Mouse (Mus musculus): ENCODE measurements around the gene Gm28038. TPM values are rescaled to one million over a fixed set of nuclear protein-coding genes. Genes with fewer than 3 reads are reported as not detected.

Gene Gm28038
- polyA plus RNA-seq, 1 experiment from 2014 or later, result not detected

DNA sequence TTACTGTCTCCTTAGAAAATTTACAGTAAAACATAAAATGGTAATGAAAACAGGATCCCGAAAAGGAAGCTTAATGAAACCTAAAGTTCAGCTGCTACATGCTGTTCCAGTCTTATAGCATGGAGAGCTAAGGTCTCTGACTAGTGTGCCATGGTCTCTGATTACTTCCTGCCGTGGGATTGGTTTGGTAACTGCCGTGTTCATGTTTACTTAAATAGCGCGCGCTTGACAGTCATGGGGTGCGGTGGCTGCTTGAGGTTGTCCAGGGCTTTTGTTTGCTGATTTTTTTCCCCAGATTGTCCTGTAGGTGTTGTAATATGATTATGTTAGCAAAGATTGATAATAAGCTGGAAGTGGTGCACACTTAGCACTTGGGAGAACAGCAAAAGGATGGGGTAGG, 25.2 kb downstream of the Gm28038 start:
- no peak overlapping the region for H3K9ac ChIP-seq
- H3K4me1 ChIP-seq, result no peaks in the 10 kb centered on the region
- no peak overlapping the region for H3K4me2 ChIP-seq
- H3K36me3 ChIP-seq, result peaks cover 55% of the 10 kb centered on the region
- WGBS, result 84% methylated on average over 7 of the region's 7 CpGs
- H3K4me3 ChIP-seq (replicated peaks), result no peak overlapping the region
- ATAC-seq (ENCODE audit: insufficient read depth, low FRiP score, low read depth), result peak; percentile 75
- H3K27ac ChIP-seq, result no peak overlapping the region
- no peaks in the 10 kb centered on the region for H3K9me3 ChIP-seq
- no peaks in the 10 kb centered on the region for H3K27me3 ChIP-seq (replicated peaks)

DNA sequence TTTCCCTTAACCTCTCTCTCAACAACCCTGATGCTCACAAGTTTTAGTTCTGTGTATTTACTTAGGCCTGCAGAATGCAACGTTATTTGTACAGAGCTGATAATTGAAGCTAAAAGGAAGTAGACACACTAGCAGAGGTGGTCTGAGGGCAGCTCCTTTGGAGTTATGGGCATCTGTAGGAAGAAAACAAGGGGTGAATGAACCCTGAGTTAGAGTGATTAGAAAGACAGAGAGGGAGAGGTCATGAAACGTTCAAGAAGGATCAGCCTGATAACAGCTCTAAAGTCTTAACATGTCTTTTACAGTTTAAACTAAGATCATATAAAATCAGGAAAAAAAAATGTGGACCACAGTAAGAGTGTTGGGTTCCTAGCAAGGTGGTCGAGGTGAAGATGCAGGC, 28.5 kb downstream of the Gm28038 start:
- no peak overlapping the region for H3K4me2 ChIP-seq
- peaks cover 67% of the 10 kb centered on the region for H3K36me3 ChIP-seq
- H3K27ac ChIP-seq, result no peak overlapping the region
- no peak for ATAC-seq (ENCODE audit: insufficient read depth, low FRiP score, low read depth)
- 72% methylated on average over 3 of the region's 3 CpGs for WGBS
- no peak overlapping the region for H3K9ac ChIP-seq
- no peaks in the 10 kb centered on the region for H3K9me3 ChIP-seq
- no peaks in the 10 kb centered on the region for H3K27me3 ChIP-seq (replicated peaks)
- no peak overlapping the region for H3K4me3 ChIP-seq (replicated peaks)
- no peaks in the 10 kb centered on the region for H3K4me1 ChIP-seq

DNA sequence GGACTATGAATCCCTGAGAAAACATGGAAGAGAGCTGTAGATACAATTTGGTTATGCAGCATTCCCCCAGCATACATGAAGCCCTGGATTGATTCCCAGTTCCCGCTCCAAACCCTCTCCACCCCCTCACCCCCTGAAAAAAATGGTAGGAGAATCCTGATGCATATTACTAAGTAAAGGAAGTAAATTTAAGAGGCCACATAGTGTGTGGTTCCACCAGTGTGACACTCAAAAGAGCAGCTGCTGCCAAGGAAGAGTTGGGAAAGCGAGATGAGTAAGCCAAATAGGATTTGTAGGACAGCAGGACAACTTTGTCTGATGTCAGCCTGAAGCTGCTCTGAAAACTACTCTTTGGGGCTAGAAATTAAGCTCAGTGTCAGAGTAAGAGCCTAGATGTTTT, 30.6 kb downstream of the Gm28038 start:
- ATAC-seq (ENCODE audit: insufficient read depth, low FRiP score, low read depth), result no peak
- Histone ChIP-seq H3K36me3 (peaks cover 67% of the 10 kb centered on the region), H3K9ac (no peak overlapping the region), H3K4me2 (no peak overlapping the region), H3K9me3 (no peaks in the 10 kb centered on the region), H3K4me1 (no peaks in the 10 kb centered on the region), H3K4me3 (replicated peaks) (no peak overlapping the region), H3K27me3 (replicated peaks) (no peaks in the 10 kb centered on the region), H3K27ac (no peak overlapping the region)
- whole genome bisulfite sequencing, result 94% methylated on average over 2 of the region's 2 CpGs

DNA sequence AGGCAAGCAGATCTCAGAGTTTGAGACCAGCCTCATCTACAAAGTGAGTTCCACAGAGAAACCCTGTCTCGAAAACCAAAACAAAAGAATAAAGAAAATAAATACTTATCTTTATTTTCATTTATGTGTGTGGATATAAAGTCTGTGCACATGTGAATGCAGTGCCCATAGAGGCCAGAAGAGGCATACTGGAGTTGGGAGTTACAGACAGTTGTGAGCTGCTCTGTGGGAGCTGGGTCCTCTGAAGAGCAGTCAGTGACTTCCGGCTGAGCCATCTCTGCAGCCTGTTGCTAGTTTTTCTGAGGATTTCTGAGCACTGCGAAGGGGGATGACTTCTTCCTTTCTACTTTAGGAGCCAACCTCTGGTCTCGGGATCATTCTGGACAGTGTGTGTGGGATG, 35.3 kb downstream of the Gm28038 start:
- H3K27ac ChIP-seq, result no peak overlapping the region
- 95% methylated on average over 4 of the region's 4 CpGs for WGBS
- H3K4me3 ChIP-seq (replicated peaks), result no peak overlapping the region
- ATAC-seq (ENCODE audit: insufficient read depth, low FRiP score, low read depth), result no peak
- no peaks in the 10 kb centered on the region for H3K9me3 ChIP-seq
- H3K4me2 ChIP-seq, result no peak overlapping the region
- H3K9ac ChIP-seq, result no peak overlapping the region
- no peaks in the 10 kb centered on the region for H3K4me1 ChIP-seq
- H3K36me3 ChIP-seq, result peaks cover 53% of the 10 kb centered on the region
- no peaks in the 10 kb centered on the region for H3K27me3 ChIP-seq (replicated peaks)

DNA sequence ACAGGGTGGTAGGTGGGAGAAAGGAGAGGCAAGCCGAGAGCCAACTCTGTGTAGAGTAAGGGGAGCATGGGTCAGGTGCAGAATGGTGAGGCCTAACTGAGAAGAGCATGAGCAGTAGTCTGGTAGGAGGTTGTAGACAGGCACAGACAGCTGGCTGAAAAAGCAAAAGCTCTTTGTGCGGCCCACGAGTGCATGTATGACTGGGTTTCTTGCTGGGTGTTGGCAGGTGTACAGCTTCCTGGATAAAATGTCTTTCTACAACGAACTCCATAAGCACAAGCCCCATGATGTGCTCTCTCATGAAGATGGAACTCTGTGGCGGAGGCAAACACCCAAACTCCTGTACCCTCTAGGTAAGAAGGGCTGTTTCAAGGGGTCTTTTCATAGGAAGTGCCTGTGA, 36.1 kb downstream of the Gm28038 start:
- Histone ChIP-seq H3K4me1 (no peaks in the 10 kb centered on the region), H3K4me3 (replicated peaks) (no peak overlapping the region), H3K9ac (no peak overlapping the region; the same call in 1 of the 2 replicates), H3K36me3 (peaks cover 52% of the 10 kb centered on the region), H3K27ac (no peak overlapping the region), H3K9me3 (no peaks in the 10 kb centered on the region), H3K4me2 (no peak overlapping the region), H3K27me3 (replicated peaks) (no peaks in the 10 kb centered on the region)
- no peak for ATAC-seq (ENCODE audit: insufficient read depth, low FRiP score, low read depth)
- WGBS, result 92% methylated on average over 5 of the region's 5 CpGs

DNA sequence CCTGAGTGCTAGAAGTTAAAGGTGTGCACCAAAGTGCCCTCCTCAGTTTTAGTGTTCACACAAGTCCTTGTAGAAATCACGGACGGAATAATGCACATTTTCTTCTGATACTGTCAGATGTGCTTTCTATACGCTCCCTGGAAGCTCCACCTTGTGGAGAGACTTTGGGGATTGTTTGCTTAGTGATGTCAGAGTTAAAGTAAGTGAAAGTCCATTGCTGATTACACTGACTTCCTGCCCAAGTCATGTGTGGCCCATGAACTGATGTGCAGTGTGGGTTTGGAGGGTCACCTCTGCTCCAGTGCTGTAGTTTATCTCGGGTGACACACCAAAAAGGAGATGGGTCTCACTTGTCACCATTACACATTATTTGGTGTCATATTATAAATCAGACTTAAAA, 38.4 kb downstream of the Gm28038 start:
- WGBS, result 71% methylated on average over 4 of the region's 4 CpGs
- H3K4me2 ChIP-seq, result no peak overlapping the region
- H3K27ac ChIP-seq, result no peak overlapping the region
- H3K9ac ChIP-seq, result no peak overlapping the region
- no peaks in the 10 kb centered on the region for H3K27me3 ChIP-seq (replicated peaks)
- ATAC-seq (ENCODE audit: insufficient read depth, low FRiP score, low read depth), result no peak
- H3K9me3 ChIP-seq, result no peaks in the 10 kb centered on the region
- peaks cover 56% of the 10 kb centered on the region for H3K36me3 ChIP-seq
- no peaks in the 10 kb centered on the region for H3K4me1 ChIP-seq
- H3K4me3 ChIP-seq (replicated peaks), result no peak overlapping the region

DNA sequence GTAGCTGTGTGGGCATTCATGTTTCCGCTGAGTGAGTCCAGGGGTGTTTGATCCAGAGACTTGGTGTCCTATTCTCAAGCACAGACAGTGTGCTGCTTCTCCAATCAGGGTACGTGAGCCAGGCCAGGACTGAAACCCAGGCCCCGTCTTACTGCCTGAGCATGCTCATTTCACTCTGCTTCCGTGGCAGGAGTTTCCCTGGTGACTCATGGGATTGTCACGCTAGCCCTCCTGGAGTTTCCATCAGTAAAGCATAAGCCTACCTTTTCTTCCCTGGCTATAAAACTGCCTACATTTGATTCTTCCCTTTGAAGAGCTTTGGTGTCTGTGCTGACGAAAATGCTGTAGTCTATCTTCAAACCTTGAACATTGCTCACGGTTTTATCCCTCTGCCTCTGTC, 42.3 kb downstream of the Gm28038 start:
- Histone ChIP-seq H3K27me3 (replicated peaks) (no peaks in the 10 kb centered on the region), H3K4me3 (replicated peaks) (no peak overlapping the region), H3K36me3 (peaks cover 64% of the 10 kb centered on the region), H3K27ac (no peak overlapping the region), H3K9ac (no peak overlapping the region), H3K4me1 (no peaks in the 10 kb centered on the region), H3K4me2 (no peak overlapping the region), H3K9me3 (no peaks in the 10 kb centered on the region)
- WGBS, result 92% methylated on average over 7 of the region's 7 CpGs
- no peak for ATAC-seq (ENCODE audit: insufficient read depth, low FRiP score, low read depth)

DNA sequence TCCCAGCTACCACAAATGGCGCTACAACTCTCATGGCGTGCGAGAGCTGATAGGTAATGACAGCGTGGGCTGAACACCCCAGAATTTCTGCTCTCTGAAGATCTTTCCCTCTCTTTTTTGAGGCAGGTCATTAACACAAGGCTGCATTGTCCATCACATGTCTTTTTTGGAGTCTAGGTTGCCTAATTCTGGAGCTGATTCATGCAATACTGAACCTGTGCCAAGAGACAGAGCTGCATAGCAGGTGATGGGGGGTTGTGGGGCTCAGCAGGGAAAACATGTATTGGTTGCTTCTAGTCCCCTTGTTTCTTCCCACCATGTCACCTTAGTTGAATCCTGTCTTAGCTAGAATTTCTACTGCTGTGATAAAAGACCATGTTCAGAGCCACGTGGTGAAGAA, 44.5 kb downstream of the Gm28038 start:
- ATAC-seq (ENCODE audit: insufficient read depth, low FRiP score, low read depth), result no peak
- 93% methylated on average over 5 of the region's 5 CpGs for WGBS
- H3K27me3 ChIP-seq (replicated peaks), result no peaks in the 10 kb centered on the region
- H3K4me3 ChIP-seq (replicated peaks), result no peak overlapping the region
- H3K36me3 ChIP-seq, result peaks cover 74% of the 10 kb centered on the region
- no peak overlapping the region for H3K4me2 ChIP-seq
- H3K9ac ChIP-seq, result no peak overlapping the region
- H3K4me1 ChIP-seq, result no peaks in the 10 kb centered on the region
- no peaks in the 10 kb centered on the region for H3K9me3 ChIP-seq
- H3K27ac ChIP-seq, result no peak overlapping the region

DNA sequence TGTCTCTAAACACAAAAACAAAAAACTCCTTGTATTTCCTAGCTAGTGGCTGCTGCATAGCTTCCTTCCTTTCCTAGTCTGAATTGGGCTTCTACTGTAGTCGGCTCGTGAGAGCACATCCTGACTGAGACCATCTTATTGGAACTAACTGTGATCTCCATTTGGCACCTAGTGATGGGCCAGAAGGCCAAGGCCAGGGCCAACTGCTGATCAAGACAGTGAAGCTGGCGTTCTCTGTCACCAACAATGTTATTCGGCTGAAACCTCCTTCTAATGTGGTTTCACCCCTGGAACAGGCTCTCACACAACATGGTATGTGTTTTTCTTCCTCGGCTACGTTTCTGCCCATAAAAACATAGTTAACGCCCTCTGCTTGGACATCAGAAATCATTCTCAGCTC, 46.4 kb downstream of the Gm28038 start:
- peaks cover 74% of the 10 kb centered on the region for H3K36me3 ChIP-seq
- no peak overlapping the region for H3K4me3 ChIP-seq (replicated peaks)
- no peaks in the 10 kb centered on the region for H3K4me1 ChIP-seq
- WGBS, result 95% methylated on average over 7 of the region's 7 CpGs
- ATAC-seq (ENCODE audit: insufficient read depth, low FRiP score, low read depth), result no peak
- H3K9me3 ChIP-seq, result no peaks in the 10 kb centered on the region
- H3K27me3 ChIP-seq (replicated peaks), result no peaks in the 10 kb centered on the region
- H3K9ac ChIP-seq, result no peak overlapping the region
- H3K4me2 ChIP-seq, result no peak overlapping the region
- H3K27ac ChIP-seq, result no peak overlapping the region

DNA sequence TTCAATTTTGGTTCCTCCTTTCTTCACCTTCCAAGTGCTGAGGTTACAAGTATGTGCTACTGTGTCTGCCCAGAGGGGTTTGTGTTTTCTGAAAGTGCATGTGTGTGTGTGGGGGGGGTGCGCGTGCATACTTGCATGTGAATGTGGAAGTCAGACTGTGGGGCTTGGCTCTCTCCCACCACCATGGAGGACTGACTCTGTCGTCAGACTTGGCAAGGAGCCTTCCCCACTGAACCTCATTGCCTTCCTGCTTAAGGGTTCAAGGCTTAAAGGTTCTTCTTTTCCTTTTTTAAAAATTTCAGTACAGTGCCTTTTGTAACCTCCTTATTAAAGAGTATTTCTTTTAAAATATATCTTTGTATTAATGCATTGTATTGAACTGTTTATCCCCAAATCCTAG, 47.9 kb downstream of the Gm28038 start:
- WGBS, result 87% methylated on average over 3 of the region's 3 CpGs
- H3K4me2 ChIP-seq, result no peak overlapping the region
- peaks cover 74% of the 10 kb centered on the region for H3K36me3 ChIP-seq
- H3K27ac ChIP-seq, result no peak overlapping the region
- no peak overlapping the region for H3K4me3 ChIP-seq (replicated peaks)
- H3K9ac ChIP-seq, result no peak overlapping the region
- ATAC-seq (ENCODE audit: insufficient read depth, low FRiP score, low read depth), result no peak
- no peaks in the 10 kb centered on the region for H3K4me1 ChIP-seq
- H3K9me3 ChIP-seq, result no peaks in the 10 kb centered on the region
- H3K27me3 ChIP-seq (replicated peaks), result no peaks in the 10 kb centered on the region

DNA sequence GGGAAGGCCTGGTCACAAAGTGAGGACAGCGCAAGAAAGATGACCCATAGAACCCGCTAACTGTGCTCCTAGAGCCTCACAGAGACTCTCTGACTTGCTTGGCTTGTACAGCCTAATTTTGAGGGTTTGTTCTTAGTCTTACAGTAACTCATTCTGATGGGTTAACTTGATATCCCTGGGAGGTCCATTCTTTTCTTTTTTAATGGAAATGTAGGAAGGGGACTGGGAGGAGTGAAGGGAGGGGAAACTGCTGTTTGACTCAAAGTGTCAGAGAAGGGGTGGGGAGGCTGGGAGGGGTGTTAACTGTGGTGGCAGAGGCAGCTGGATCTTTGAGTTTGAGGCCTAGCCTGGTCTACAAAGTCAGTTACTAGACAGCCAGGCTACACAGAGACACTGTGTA, 54.5 kb downstream of the Gm28038 start:
- Histone ChIP-seq H3K9me3 (no peaks in the 10 kb centered on the region), H3K9ac (no peak overlapping the region), H3K27ac (no peak overlapping the region), H3K36me3 (peaks cover 68% of the 10 kb centered on the region), H3K27me3 (replicated peaks) (no peaks in the 10 kb centered on the region), H3K4me2 (no peak overlapping the region), H3K4me1 (no peaks in the 10 kb centered on the region), H3K4me3 (replicated peaks) (no peak overlapping the region)
- no peak for ATAC-seq (ENCODE audit: insufficient read depth, low FRiP score, low read depth)
- 91% methylated on average over 2 of the region's 2 CpGs for WGBS

DNA sequence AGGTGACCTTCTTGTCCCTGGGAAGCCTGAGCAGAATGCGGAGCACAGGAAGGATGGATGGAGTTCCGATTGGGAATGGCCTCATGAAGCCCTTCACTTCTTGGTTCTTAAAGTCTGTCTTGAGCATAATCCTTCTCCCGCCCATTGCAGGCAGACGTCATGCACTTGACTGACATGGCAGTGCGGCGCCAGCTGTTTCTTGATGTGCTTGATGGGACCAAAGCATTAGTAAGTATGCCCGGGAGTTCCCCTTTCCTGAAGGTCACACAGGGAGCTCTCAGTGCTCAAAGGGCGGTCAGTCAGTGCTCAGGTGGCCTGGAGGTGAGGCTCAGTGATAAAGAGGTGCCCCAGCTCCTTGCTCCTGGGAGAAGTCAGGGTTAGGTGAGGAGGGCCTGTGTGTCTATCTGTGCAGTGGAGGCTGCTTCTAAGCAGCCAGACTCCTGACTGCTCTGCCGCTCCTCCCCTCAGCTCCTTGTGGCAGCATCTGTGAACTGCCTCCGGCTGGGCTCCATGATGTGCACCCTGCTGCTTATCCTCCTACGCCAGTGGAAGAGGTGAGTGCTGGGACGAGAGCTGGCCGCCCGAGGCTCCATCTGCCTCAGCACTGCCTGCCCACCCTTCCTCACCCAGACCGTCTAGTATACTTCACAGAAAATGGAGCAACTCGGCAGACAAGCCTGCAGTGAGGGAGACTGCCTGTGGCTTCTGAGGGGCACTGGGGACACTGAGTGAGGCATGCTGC, 55.5 kb downstream of the Gm28038 start:
- Histone ChIP-seq H3K4me3 (replicated peaks) (no peak overlapping the region), H3K9ac (no peak overlapping the region), H3K4me2 (no peak overlapping the region), H3K9me3 (no peaks in the 10 kb centered on the region), H3K4me1 (no peaks in the 10 kb centered on the region), H3K27me3 (replicated peaks) (no peaks in the 10 kb centered on the region), H3K36me3 (peaks cover 70% of the 10 kb centered on the region), H3K27ac (no peak overlapping the region)
- no peak for ATAC-seq (ENCODE audit: insufficient read depth, low FRiP score, low read depth)
- WGBS, result 86% methylated on average over 16 of the region's 16 CpGs

DNA sequence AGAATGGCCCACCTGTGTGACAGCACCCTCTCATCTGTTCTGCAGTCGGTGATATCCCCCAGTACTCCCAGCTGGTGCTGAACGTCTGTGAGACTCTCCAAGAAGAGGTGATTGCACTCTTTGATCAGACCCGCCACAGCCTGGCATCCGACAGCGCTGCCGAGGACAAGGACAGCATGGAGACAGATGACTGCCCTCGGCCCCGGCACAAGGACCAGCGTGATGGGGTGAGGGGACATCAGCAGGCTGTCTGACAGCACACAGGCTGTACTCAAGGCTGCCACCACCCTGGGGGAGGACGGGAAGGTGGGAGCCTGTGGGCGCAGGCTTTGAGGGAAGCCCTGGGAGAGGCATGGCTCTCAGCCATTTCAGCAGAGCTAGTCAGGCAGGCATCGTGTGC, 56.3 kb downstream of the Gm28038 start:
- no peak overlapping the region for H3K9ac ChIP-seq
- no peaks in the 10 kb centered on the region for H3K9me3 ChIP-seq
- H3K27ac ChIP-seq, result no peak overlapping the region
- H3K4me2 ChIP-seq, result no peak overlapping the region
- ATAC-seq (ENCODE audit: insufficient read depth, low FRiP score, low read depth), result no peak
- no peaks in the 10 kb centered on the region for H3K27me3 ChIP-seq (replicated peaks)
- peaks cover 76% of the 10 kb centered on the region for H3K36me3 ChIP-seq
- no peaks in the 10 kb centered on the region for H3K4me1 ChIP-seq
- WGBS, result 75% methylated on average over 12 of the region's 12 CpGs
- H3K4me3 ChIP-seq (replicated peaks), result no peak overlapping the region
